Mouse (Mus musculus) testis, adult 2 months (tissue): ENCODE data around the gene Bco1. TPM values are rescaled to one million over a fixed set of nuclear protein-coding genes. Genes with fewer than 3 reads are reported as not detected.

Experiments used
- H3K27ac ChIP-seq: fragments of 200-500 bp; 2 replicates; pipeline ENCODE4 v1.5.1; 2012; ENCODE audit warnings: low read depth, low read length; ENCODE audit not compliant: control insufficient read depth, insufficient read depth
- H3K27me3 ChIP-seq: fragments of 200-500 bp; 2 replicates; pipeline ENCODE4 v1.6.1; 2012; ENCODE audit warnings: mild to moderate bottlenecking, low read length, moderate library complexity; ENCODE audit not compliant: control insufficient read depth, insufficient read depth
- H3K36me3 ChIP-seq: fragments of 200-500 bp; 2 replicates; pipeline ENCODE4 v1.6.1; 2012; ENCODE audit warnings: mild to moderate bottlenecking, low read length; ENCODE audit not compliant: control insufficient read depth, insufficient read depth
- H3K4me1 ChIP-seq: fragments of 200-500 bp; 2 replicates; pipeline ENCODE4 v1.6.1; 2012; ENCODE audit warnings: low read length; ENCODE audit not compliant: control insufficient read depth, insufficient read depth
- H3K4me3 ChIP-seq: fragments of 200-500 bp; 2 replicates; pipeline ENCODE4 v1.5.1; 2012; ENCODE audit warnings: low read depth, mild to moderate bottlenecking, low read length, moderate library complexity, mixed read lengths; ENCODE audit not compliant: control insufficient read depth
- CTCF ChIP-seq: fragments of 200-500 bp; IDR thresholded peaks from 2 replicates; pipeline ENCODE4 v1.5.1; 2012; ENCODE audit warnings: low read depth, mild to moderate bottlenecking, inconsistent platforms, low read length, moderate library complexity; ENCODE audit not compliant: control insufficient read depth, insufficient read depth, insufficient replicate concordance
- POLR2A ChIP-seq: fragments of 200-500 bp; IDR thresholded peaks from 2 replicates; pipeline ENCODE4 v1.6.1; 2012; ENCODE audit warnings: low read depth, mild to moderate bottlenecking, inconsistent platforms, low read length, moderate library complexity; ENCODE audit not compliant: control insufficient read depth
- polyA plus RNA-seq: library from polyadenylated mRNA; depleted of rRNA; stranded (reverse); fragments of >200 nt; gene quantifications from 2 replicates; pipeline ENCODE4 v1.2.3, GENCODE M21; 2012; rRNA removed

Gene Bco1
- polyA plus RNA-seq, 1 experiment: 38.7 TPM

GRCm38 (mm10) chr8:117176308-117176707 lies 80.7 kb downstream of the Bco1 start:
- no peaks in the 10 kb centered on the region for H3K4me1 ChIP-seq
- TF ChIP-seq CTCF (no peak), POLR2A (no peak)
- H3K27me3 ChIP-seq: no peaks in the 10 kb centered on the region
- H3K36me3 ChIP-seq: no peaks in the 10 kb centered on the region
- no peak overlapping the region for H3K4me3 ChIP-seq
- no peak overlapping the region for H3K27ac ChIP-seq

- TF ChIP-seq POLR2A (no peak), CTCF (no peak)
- H3K4me3 ChIP-seq: no peak overlapping the region
- H3K27ac ChIP-seq: no peak overlapping the region
- H3K36me3 ChIP-seq: no peaks in the 10 kb centered on the region
- no peaks in the 10 kb centered on the region for H3K27me3 ChIP-seq
- no peaks in the 10 kb centered on the region for H3K4me1 ChIP-seq
Measured at GRCm38 (mm10) chr8:117177236-117177635, 81.6 kb downstream of the Bco1 start.

- no peak for TF ChIP-seq POLR2A
- TF ChIP-seq CTCF: no peak
- Histone ChIP-seq H3K4me1 (no peaks in the 10 kb centered on the region), H3K4me3 (no peak overlapping the region)
Measured at GRCm38 (mm10) chr8:117178039-117178438, 82.4 kb downstream of the Bco1 start.

GRCm38 (mm10) chr8:117178676-117179075 lies 83.0 kb downstream of the Bco1 start:
- TF ChIP-seq POLR2A: no peak
- TF ChIP-seq CTCF: no peak
- H3K27ac ChIP-seq: no peak overlapping the region
- no peaks in the 10 kb centered on the region for H3K4me1 ChIP-seq
- no peaks in the 10 kb centered on the region for H3K36me3 ChIP-seq
- no peak overlapping the region for H3K4me3 ChIP-seq
- H3K27me3 ChIP-seq: no peaks in the 10 kb centered on the region

More at GRCm38 (mm10) chr8:117178039-117178438, 82.4 kb downstream of the Bco1 start:
- Histone ChIP-seq H3K36me3 (no peaks in the 10 kb centered on the region), H3K27ac (no peak overlapping the region), H3K27me3 (no peaks in the 10 kb centered on the region)

- no peak overlapping the region for H3K27ac ChIP-seq
- H3K4me1 ChIP-seq: no peaks in the 10 kb centered on the region
- H3K27me3 ChIP-seq: no peaks in the 10 kb centered on the region
- no peak for TF ChIP-seq CTCF
- no peak for TF ChIP-seq POLR2A
- H3K36me3 ChIP-seq: no peaks in the 10 kb centered on the region
- no peak overlapping the region for H3K4me3 ChIP-seq
Measured at GRCm38 (mm10) chr8:117182746-117183145, 87.1 kb downstream of the Bco1 start.

Other genes starting within 250 kb of the Bco1 start
- gene Cmc2, start 174.4 kb upstream of the Bco1 start, polyA plus RNA-seq: 12.0 and 12.8 TPM in 2 replicates
- gene Cenpn, start 174.1 kb upstream of the Bco1 start, polyA plus RNA-seq: 141 TPM in 2 replicates
- gene Atmin, start 152.5 kb upstream of the Bco1 start, polyA plus RNA-seq: 35.2 and 37.7 TPM in 2 replicates
- gene 1700030J22Rik, start 116.9 kb upstream of the Bco1 start, polyA plus RNA-seq: 176 and 190 TPM in 2 replicates
- 7.3 and 7.6 TPM in 2 replicates for gene Gcsh, start 102.3 kb upstream of the Bco1 start, polyA plus RNA-seq
- gene Pkd1l2, start 13.4 kb upstream of the Bco1 start, polyA plus RNA-seq: 2.9 and 3.1 TPM in 2 replicates
- gene Gan, start 62.3 kb downstream of the Bco1 start, polyA plus RNA-seq: 3.8 and 4.1 TPM in 2 replicates
- gene Cmip, start 161.2 kb downstream of the Bco1 start, polyA plus RNA-seq: 10.5 and 11.0 TPM in 2 replicates